Mouse (Mus musculus) heart, embryonic 14.5 days (tissue): ENCODE measurements around the gene Map2. TPM values are rescaled to one million over a fixed set of nuclear protein-coding genes. Genes with fewer than 3 reads are reported as not detected.

Source experiments
- ATAC-seq: fragments of 200-750 bp; cut with Nextera tagmentation; 2 replicates; pipeline ENCODE4 v1.8.0; 2017; ENCODE audit warnings: low read depth, moderate TSS enrichment; ENCODE audit not compliant: insufficient number of reproducible peaks, insufficient read depth, low FRiP score
- H3K27ac ChIP-seq, 2 experiments: fragments of 200-500 bp in 1 of 2; fragments of 300-500 bp in 1 of 2; sonication (generic) in 1 of 2; replicated peaks in 1 of 2; 2 replicates each; pipeline ENCODE4 v1.5.1; 2012 to 2014; ENCODE audit warnings: low read depth in 2 of 2, low read length in 2 of 2, control low read depth in 1 of 2, mild to moderate bottlenecking in 1 of 2, mixed read lengths in 1 of 2; ENCODE audit not compliant: control insufficient read depth in 1 of 2, insufficient read depth in 1 of 2
- H3K27me3 ChIP-seq: fragments of 300-500 bp; sonication (generic); 2 replicates; pipeline ENCODE4 v1.6.1; 2014; ENCODE audit warnings: mild to moderate bottlenecking, low read length, control low read depth; ENCODE audit not compliant: control insufficient read depth, insufficient read depth
- H3K36me3 ChIP-seq: fragments of 300-500 bp; sonication (generic); 2 replicates; pipeline ENCODE4 v1.6.1; 2014; ENCODE audit warnings: mild to moderate bottlenecking, control low read depth, low read length, mixed read lengths; ENCODE audit not compliant: control insufficient read depth, insufficient read depth
- H3K4me1 ChIP-seq, 2 experiments: fragments of 200-500 bp in 1 of 2; fragments of 300-500 bp in 1 of 2; sonication (generic) in 1 of 2; 2 replicates each; pipeline ENCODE4 v1.6.1; 2012 to 2014; ENCODE audit warnings: low read length in 2 of 2, control low read depth in 1 of 2, mixed read lengths in 1 of 2; ENCODE audit not compliant: control insufficient read depth in 2 of 2, insufficient read depth in 2 of 2
- H3K4me2 ChIP-seq: fragments of 300-500 bp; sonication (generic); 2 replicates; pipeline ENCODE4 v1.6.1; 2014; ENCODE audit warnings: mild to moderate bottlenecking, low read length
- H3K4me3 ChIP-seq, 2 experiments: fragments of 200-500 bp in 1 of 2; fragments of 300-500 bp in 1 of 2; sonication (generic) in 1 of 2; 2 replicates each; pipeline ENCODE4 v1.5.1; 2012 to 2014; ENCODE audit warnings: low read length in 2 of 2, mild to moderate bottlenecking in 2 of 2, control low read depth in 1 of 2, low read depth in 1 of 2, moderate library complexity in 1 of 2; ENCODE audit not compliant: control insufficient read depth in 1 of 2, insufficient read depth in 1 of 2
- H3K9ac ChIP-seq: fragments of 300-500 bp; sonication (generic); 2 replicates; pipeline ENCODE4 v1.6.1; 2014; ENCODE audit warnings: mild to moderate bottlenecking, low read length
- H3K9me3 ChIP-seq: fragments of 300-500 bp; sonication (generic); 2 replicates; pipeline ENCODE4 v1.6.1; 2016; ENCODE audit warnings: low read length, control low read depth; ENCODE audit not compliant: control insufficient read depth
- WGBS: fragments of 180-500 bp; shearing (Covaris S2); extraction: QIAGEN DNeasy Blood & Tissue Kit; methylation state at CpG from one replicate; pipeline ENCODE4 v1.1.7; 2014; 5-methylcytosine and 5-hydroxymethylcytosine counted together
- polyA plus RNA-seq: library from polyadenylated mRNA; unstranded; fragments of >200 nt; fragmentation: Nextera tagmentation; extraction: Ambion mirVana; gene quantifications from 2 replicates; pipeline ENCODE4 v1.2.1, GENCODE M21; 2014

Gene Map2
- polyA plus RNA-seq, 1 experiment from 2014 or later, result 2.7 TPM

DNA sequence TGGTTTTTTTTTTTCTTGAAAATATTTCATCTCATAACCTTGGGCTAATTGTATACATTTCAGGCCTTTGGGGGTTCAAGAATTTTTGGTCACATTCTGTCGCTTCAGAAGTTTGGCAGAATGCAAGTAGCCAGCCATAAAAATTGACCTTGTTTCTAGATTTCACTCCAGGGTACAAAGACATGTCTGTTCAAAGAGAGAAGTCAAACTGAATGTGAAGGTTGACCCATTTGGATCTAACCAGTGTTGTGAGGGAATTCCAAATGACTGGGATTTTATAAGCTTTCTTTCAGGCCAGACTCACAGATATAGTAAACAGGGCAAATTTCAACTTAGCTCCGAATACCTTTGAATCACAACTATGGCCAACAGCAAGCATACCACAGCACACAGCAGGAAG is 196.3 kb downstream of the Map2 start:
- 81% methylated on average over 2 of the region's 2 CpGs for WGBS
- no peaks in the 10 kb centered on the region for H3K9me3 ChIP-seq
- ATAC-seq, result no peak

DNA sequence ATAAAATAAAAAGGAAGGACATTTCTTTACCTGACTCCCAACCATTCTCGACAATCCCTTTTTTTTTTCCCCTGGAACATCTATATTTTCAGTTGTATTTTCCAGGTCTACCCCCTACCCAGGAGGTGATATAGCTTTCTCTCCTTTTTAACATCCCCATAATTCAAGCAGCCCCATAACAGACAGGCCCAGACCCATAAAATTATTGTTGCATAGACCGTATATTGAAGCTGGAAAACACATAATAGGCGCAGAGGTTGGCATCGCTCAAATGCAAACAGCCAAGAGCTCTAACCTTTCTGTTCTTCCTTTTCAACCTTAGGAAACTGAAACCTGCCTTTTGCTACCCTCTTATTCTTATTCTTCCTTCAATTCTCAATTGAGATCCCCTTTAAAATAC is 211.2 kb downstream of the Map2 start:
- H3K36me3 ChIP-seq, result no peaks in the 10 kb centered on the region
- no peak for ATAC-seq
- no peak overlapping the region for H3K4me3 ChIP-seq
- H3K9me3 ChIP-seq, result no peaks in the 10 kb centered on the region
- no peaks in the 10 kb centered on the region for H3K4me1 ChIP-seq
- 93% methylated on average over 4 of the region's 4 CpGs for WGBS
- H3K9ac ChIP-seq, result no peak overlapping the region
- H3K27me3 ChIP-seq, result no peaks in the 10 kb centered on the region
- no peak overlapping the region for H3K27ac ChIP-seq
- H3K4me2 ChIP-seq, result no peak overlapping the region

More for the DNA sequence above, 196.3 kb downstream of the Map2 start:
- no peaks in the 10 kb centered on the region for H3K36me3 ChIP-seq
- H3K4me3 ChIP-seq, result no peak overlapping the region
- no peak overlapping the region for H3K4me2 ChIP-seq
- no peaks in the 10 kb centered on the region for H3K4me1 ChIP-seq
- H3K27me3 ChIP-seq, result no peaks in the 10 kb centered on the region
- H3K27ac ChIP-seq, result no peak overlapping the region
- no peak overlapping the region for H3K9ac ChIP-seq

DNA sequence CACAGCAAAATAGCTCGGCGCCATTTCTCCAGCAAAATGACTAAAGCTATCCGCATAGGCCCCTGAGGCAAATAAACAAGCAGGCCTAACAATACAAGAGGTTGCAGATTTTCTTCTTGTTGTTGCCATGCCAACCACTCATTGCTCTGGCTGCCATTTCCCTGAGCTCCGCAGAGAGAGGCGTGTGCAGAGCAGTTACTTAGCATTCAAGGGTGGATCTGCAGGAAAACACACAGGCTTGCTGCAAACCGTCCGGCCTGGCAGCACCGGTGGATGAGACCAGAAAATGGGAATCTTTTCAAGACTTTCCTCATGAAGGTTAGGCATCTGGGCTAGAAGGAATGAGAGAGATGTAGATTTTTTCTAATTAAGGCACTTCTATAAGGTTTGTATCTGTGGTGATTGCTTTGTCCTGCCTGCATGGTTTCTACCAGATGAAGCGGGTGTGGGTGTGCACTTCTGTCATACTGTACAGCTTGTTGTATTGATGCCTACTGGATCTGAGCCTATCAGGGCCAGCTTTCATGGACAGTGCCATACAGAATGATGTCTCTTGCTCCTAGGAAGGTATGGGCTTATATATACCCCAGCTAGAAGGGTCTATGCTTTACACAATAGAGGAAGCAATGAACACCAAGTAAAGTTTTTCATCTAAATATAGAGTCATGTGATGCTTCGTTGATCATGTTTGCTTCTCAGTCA is 211.8 kb downstream of the Map2 start:
- H3K36me3 ChIP-seq, result no peaks in the 10 kb centered on the region
- H3K27ac ChIP-seq, result no peak overlapping the region
- no peaks in the 10 kb centered on the region for H3K27me3 ChIP-seq
- H3K9me3 ChIP-seq, result no peaks in the 10 kb centered on the region
- ATAC-seq, result no peak
- H3K4me1 ChIP-seq, result no peaks in the 10 kb centered on the region
- 80% methylated on average over 10 of the region's 10 CpGs for WGBS
- H3K4me2 ChIP-seq, result no peak overlapping the region
- no peak overlapping the region for H3K4me3 ChIP-seq
- no peak overlapping the region for H3K9ac ChIP-seq

DNA sequence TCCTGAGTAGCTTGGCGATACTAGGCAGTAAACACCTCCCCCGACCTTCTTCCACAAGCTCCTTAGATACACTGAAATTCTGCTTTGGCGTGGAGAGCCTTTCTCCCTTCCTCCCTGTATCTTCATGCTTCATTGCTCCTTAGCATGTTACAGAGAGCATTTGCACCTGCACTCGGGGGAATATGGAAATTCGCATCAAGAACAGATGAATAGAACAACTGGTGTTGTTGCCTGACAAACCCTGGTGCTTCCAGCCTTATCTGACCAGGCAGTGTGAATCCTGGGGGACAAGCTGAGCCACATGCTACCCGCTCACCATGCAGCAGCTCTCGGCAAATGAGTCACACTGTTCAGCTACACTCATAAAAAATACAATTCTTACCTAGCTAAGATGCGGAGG is 213.5 kb downstream of the Map2 start:
- ATAC-seq, result no peak
- no peak overlapping the region for H3K4me2 ChIP-seq
- H3K27ac ChIP-seq, result no peak overlapping the region
- H3K27me3 ChIP-seq, result no peaks in the 10 kb centered on the region
- no peaks in the 10 kb centered on the region for H3K4me1 ChIP-seq
- no peaks in the 10 kb centered on the region for H3K9me3 ChIP-seq
- no peak overlapping the region for H3K4me3 ChIP-seq
- H3K9ac ChIP-seq, result no peak overlapping the region
- no peaks in the 10 kb centered on the region for H3K36me3 ChIP-seq
- WGBS, result 50% methylated on average over 8 of the region's 8 CpGs

DNA sequence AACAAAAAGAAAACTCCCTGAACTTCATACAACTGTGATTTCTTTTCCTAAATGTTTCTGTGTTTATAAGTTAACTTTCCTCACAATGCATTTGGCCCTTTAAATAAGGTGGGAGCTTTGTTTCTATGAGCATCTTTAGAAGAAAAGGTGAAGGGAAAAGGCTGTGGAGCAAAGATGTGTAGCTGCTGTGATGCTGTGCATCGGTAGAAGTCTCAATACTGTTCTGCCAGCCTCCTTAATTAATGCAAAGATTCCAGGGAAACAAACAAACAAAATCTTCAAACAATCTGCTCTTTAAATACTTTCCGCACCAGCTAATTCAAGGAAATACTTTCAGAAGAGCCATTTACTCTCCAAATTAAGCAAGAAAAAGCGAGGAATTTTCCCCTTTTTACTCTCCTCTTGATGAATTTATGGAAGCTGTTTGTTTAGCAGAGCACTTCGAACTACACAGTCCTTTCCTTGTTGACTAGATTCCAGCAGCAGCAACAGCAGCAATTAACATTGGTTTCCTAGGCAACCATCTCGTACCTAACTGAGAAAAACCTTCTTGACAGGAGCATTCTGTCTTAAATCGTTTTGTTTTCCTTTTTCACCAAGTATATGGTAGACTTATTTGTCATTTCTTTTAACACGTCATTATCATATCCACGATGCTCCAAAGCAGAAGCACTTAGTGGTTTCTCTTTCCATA is 220.0 kb downstream of the Map2 start:
- Histone ChIP-seq H3K4me3 (no peak overlapping the region), H3K4me2 (no peak overlapping the region), H3K4me1 (no peaks in the 10 kb centered on the region), H3K27ac (no peak overlapping the region), H3K27me3 (no peaks in the 10 kb centered on the region), H3K36me3 (no peaks in the 10 kb centered on the region), H3K9ac (no peak overlapping the region), H3K9me3 (no peaks in the 10 kb centered on the region)
- ATAC-seq, result no peak
- WGBS, result 64% methylated on average over 8 of the region's 8 CpGs

DNA sequence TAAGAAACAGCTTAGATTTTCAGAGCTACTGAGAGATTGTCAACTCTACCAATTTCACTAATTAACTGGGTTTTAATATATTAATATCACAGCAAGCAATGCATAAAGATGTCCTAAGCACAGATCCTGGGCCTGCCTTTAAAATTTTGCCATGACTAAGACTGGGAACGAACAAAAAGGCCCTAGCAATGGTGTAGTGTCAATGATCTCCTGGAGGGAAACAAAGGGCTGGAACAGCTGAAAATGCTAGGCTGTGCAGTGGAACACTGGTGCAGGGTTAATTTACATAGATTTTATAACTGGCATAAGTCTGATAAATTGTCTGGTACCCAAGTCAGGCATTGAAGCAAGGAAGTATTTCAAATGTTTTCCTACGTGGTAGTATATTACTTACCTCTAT is 220.8 kb downstream of the Map2 start:
- H3K36me3 ChIP-seq, result no peaks in the 10 kb centered on the region
- no peak for ATAC-seq
- H3K9ac ChIP-seq, result no peak overlapping the region
- no peak overlapping the region for H3K4me3 ChIP-seq
- WGBS, result 84% methylated on average over 2 of the region's 2 CpGs
- no peaks in the 10 kb centered on the region for H3K4me1 ChIP-seq
- H3K4me2 ChIP-seq, result no peak overlapping the region
- no peaks in the 10 kb centered on the region for H3K9me3 ChIP-seq
- H3K27ac ChIP-seq, result no peak overlapping the region
- H3K27me3 ChIP-seq, result no peaks in the 10 kb centered on the region

DNA sequence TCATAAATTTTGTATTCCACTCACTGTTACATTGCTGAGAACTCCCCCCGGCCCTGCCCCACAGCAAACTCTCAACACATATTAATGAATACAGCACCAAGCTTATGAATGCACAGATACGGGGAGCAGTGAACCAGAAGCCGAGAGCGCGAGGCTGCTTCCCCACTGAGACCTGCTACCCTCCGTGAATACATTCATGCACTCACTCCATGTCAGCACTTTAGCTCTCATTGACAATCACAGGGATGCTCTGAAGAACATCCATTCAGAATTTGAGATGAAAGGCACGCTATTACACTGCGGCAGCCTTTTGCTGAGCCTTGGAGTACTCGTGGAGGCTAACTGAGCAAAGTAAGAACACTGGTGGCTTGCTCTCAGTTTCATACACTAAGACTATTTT is 226.8 kb downstream of the Map2 start:
- no peak for ATAC-seq
- WGBS, result 79% methylated on average over 9 of the region's 9 CpGs
- Histone ChIP-seq H3K36me3 (no peaks in the 10 kb centered on the region), H3K9me3 (no peaks in the 10 kb centered on the region), H3K27ac (no peak overlapping the region), H3K9ac (no peak overlapping the region), H3K27me3 (no peaks in the 10 kb centered on the region), H3K4me2 (no peak overlapping the region), H3K4me1 (no peaks in the 10 kb centered on the region), H3K4me3 (no peak overlapping the region)
